Mouse (Mus musculus) heart, adult 2 months (tissue): ENCODE data around the gene L3mbtl1. TPM values are rescaled to one million over a fixed set of nuclear protein-coding genes. Genes with fewer than 3 reads are reported as not detected.

ENCODE experiments used
- DNase-seq, 2 experiments: peaks; one replicate each; pipeline ENCODE4 v3.0.0; 2021
- H3K27ac ChIP-seq: fragments of 200-600 bp; 2 replicates; pipeline ENCODE4 v1.8.1; 2022
- H3K27me3 ChIP-seq: fragments of 200-500 bp; 2 replicates; pipeline ENCODE4 v1.6.1; 2012; ENCODE audit warnings: mild to moderate bottlenecking, low read length, inconsistent platforms, mixed read lengths; ENCODE audit not compliant: control insufficient read depth, insufficient read depth
- H3K36me3 ChIP-seq: fragments of 200-500 bp; 2 replicates; pipeline ENCODE4 v1.6.1; 2012; ENCODE audit warnings: low read length, inconsistent platforms; ENCODE audit not compliant: control insufficient read depth, insufficient read depth
- H3K4me1 ChIP-seq: fragments of 200-500 bp; 2 replicates; pipeline ENCODE4 v1.6.1; 2011; ENCODE audit warnings: low read length; ENCODE audit not compliant: control insufficient read depth, insufficient read depth
- H3K4me3 ChIP-seq: fragments of 200-600 bp; 2 replicates; pipeline ENCODE4 v1.8.1; 2022
- H3K79me2 ChIP-seq: fragments of 200-500 bp; replicated peaks from 2 replicates; pipeline ENCODE4 v1.6.1; 2012; ENCODE audit warnings: mild to moderate bottlenecking, inconsistent platforms, low read length, moderate library complexity, mixed read lengths; ENCODE audit not compliant: control insufficient read depth, insufficient read depth
- H3K9ac ChIP-seq: fragments of 200-500 bp; 2 replicates; pipeline ENCODE4 v1.6.1; 2012; ENCODE audit warnings: low read depth, mild to moderate bottlenecking, control low read depth, inconsistent platforms, low read length, mixed read lengths
- CTCF ChIP-seq: fragments of 200-600 bp; IDR thresholded peaks from 2 replicates; pipeline ENCODE4 v1.8.1; 2022; ENCODE audit warnings: antibody characterized with exemption, mild to moderate bottlenecking, moderate library complexity
- EP300 ChIP-seq: fragments of 200-500 bp; IDR thresholded peaks from 2 replicates; pipeline ENCODE4 v1.6.1; 2011; ENCODE audit warnings: low read depth, low read length, control low read depth; ENCODE audit not compliant: insufficient read depth
- POLR2A ChIP-seq: fragments of 200-500 bp; IDR thresholded peaks from 2 replicates; pipeline ENCODE4 v1.6.1; 2011; ENCODE audit warnings: mild to moderate bottlenecking, low read depth, low read length, control low read depth; ENCODE audit not compliant: insufficient read depth
- WGBS: fragments of 180-500 bp; shearing (Covaris S2); methylation state at CpG from one replicate; pipeline ENCODE4 v1.1.7; 2018; 5-methylcytosine and 5-hydroxymethylcytosine counted together
- intact Hi-C: fragments of 180-260 bp; cut with DNase I; formaldehyde crosslinking; loops from one replicate; pipeline ENCODE4 v1.15.1; 2025
- polyA plus RNA-seq: library from polyadenylated mRNA; depleted of rRNA; stranded (reverse); fragments of >200 nt; gene quantifications from 2 replicates; pipeline ENCODE4 v1.2.3, GENCODE M21; 2012
- total RNA-seq, 2 experiments: library from RNA; stranded (reverse); gene quantifications; 2 replicates each; pipeline ENCODE4 v1.2.3; 2021

L3mbtl1 gene
- total and polyA plus RNA-seq, 3 experiments = 0.10 to 0.65 TPM; not detected in 1

DNA sequence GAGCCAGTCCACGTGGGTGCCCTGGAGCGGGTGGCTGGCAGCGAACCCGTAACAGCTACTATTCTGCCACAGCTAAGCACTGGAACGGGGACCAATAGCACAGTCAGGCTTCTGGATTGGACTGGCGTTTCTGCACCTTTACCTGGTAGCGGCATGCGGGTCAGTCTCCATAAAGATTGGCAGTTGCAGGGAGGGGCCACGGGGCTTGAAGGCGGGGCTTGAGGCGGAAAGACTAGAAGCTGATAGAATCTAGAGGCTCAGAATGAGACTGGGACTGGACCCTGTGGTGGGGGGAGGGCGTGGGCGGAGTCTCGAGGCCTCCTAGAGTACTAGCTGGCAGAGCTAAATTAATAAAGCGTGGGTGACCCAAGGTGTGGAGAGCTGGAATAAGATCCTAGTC is 4.5 kb downstream of the L3mbtl1 start:
- no peaks in the 10 kb centered on the region for H3K4me1 ChIP-seq
- WGBS = 34% methylated on average over 15 of the region's 15 CpGs

GRCm38 (mm10) chr2:162948221-162948620 is 4.9 kb downstream of the L3mbtl1 start:
- H3K9ac ChIP-seq = no peak overlapping the region
- TF ChIP-seq CTCF (no peak), POLR2A (no peak), EP300 (no peak)
- H3K27me3 ChIP-seq = no peaks in the 10 kb centered on the region
- H3K79me2 ChIP-seq = no peaks in the 10 kb centered on the region
- no peaks in the 10 kb centered on the region for H3K4me1 ChIP-seq
- intact Hi-C loops = loop anchor here (10.0 kb wide), 1 partner anchor 257 kb away; the partner anchor contains the start of gene Tox2
- no peak overlapping the region for H3K27ac ChIP-seq
- no peak for DNase-seq
- WGBS = 52% methylated on average over 14 of the region's 14 CpGs
- H3K36me3 ChIP-seq = no peaks in the 10 kb centered on the region
- H3K4me3 ChIP-seq = no peak overlapping the region

More for the DNA sequence above, 4.5 kb downstream of the L3mbtl1 start:
- no peak for DNase-seq
- intact Hi-C loops = loop anchor here (10.0 kb wide), 1 partner anchor 257 kb away; the partner anchor contains the start of gene Tox2
- H3K4me3 ChIP-seq = no peak overlapping the region
- TF ChIP-seq CTCF (no peak), EP300 (no peak), POLR2A (no peak)
- no peak overlapping the region for H3K27ac ChIP-seq
- no peaks in the 10 kb centered on the region for H3K27me3 ChIP-seq
- no peak overlapping the region for H3K9ac ChIP-seq
- no peaks in the 10 kb centered on the region for H3K79me2 ChIP-seq
- H3K36me3 ChIP-seq = no peaks in the 10 kb centered on the region

DNA sequence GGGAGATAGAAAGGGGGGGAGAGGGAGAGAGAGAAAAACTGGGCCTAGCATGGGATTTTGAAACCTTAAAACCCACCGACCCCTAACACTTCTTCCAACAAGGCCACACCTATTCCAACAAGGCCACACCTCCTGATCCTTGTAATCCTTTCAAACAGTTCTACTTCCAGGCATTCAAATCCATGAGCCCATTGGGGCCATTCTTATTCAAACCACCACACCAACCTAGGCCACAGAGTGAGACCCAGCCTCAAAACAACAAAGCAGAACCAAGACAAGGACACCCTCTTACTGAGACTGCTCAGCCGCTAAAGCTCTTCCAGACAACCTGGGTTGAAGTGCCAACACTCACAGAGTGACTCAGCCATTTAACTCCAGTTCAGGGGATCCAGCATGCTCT is 7.5 kb downstream of the L3mbtl1 start:
- Histone ChIP-seq H3K27ac (no peak overlapping the region), H3K4me3 (no peak overlapping the region), H3K9ac (no peak overlapping the region), H3K36me3 (no peaks in the 10 kb centered on the region), H3K27me3 (no peaks in the 10 kb centered on the region), H3K79me2 (no peaks in the 10 kb centered on the region), H3K4me1 (no peaks in the 10 kb centered on the region)
- 93% methylated on average over 2 of the region's 2 CpGs for WGBS
- intact Hi-C loops = no loop called here
- no peak for TF ChIP-seq EP300
- no peak for TF ChIP-seq CTCF
- no peak for TF ChIP-seq POLR2A
- DNase-seq = no peak

GRCm38 (mm10) chr2:162956843-162957242 is 13.6 kb downstream of the L3mbtl1 start:
- DNase-seq = no peak
- Histone ChIP-seq H3K4me3 (no peak overlapping the region), H3K9ac (no peak overlapping the region), H3K4me1 (no peaks in the 10 kb centered on the region), H3K27ac (no peak overlapping the region), H3K36me3 (no peaks in the 10 kb centered on the region), H3K79me2 (no peaks in the 10 kb centered on the region), H3K27me3 (no peaks in the 10 kb centered on the region)
- WGBS = 95% methylated on average over 2 of the region's 2 CpGs
- intact Hi-C loops = no loop called here
- TF ChIP-seq CTCF (peak; percentile 29; the same call in 1 of the 2 replicates), POLR2A (no peak)

- intact Hi-C loops = no loop called here
- WGBS = 66% methylated on average over 9 of the region's 10 CpGs
Measured at GRCm38 (mm10) chr2:162961321-162961720, 18.0 kb downstream of the L3mbtl1 start.

GRCm38 (mm10) chr2:162966734-162967133 is 23.5 kb downstream of the L3mbtl1 start:
- no peaks in the 10 kb centered on the region for H3K36me3 ChIP-seq
- intact Hi-C loops = no loop called here
- H3K9ac ChIP-seq = no peak overlapping the region
- no peaks in the 10 kb centered on the region for H3K4me1 ChIP-seq
- DNase-seq = no peak
- no peaks in the 10 kb centered on the region for H3K27me3 ChIP-seq
- WGBS = 85% methylated on average over 2 of the region's 2 CpGs
- no peak overlapping the region for H3K27ac ChIP-seq
- TF ChIP-seq CTCF (no peak), EP300 (no peak), POLR2A (no peak)
- H3K4me3 ChIP-seq = no peak overlapping the region
- H3K79me2 ChIP-seq = no peaks in the 10 kb centered on the region

More at GRCm38 (mm10) chr2:162961321-162961720, 18.0 kb downstream of the L3mbtl1 start:
- Histone ChIP-seq H3K36me3 (no peaks in the 10 kb centered on the region), H3K27ac (no peak overlapping the region), H3K4me1 (no peaks in the 10 kb centered on the region), H3K4me3 (no peak overlapping the region), H3K79me2 (no peaks in the 10 kb centered on the region), H3K27me3 (no peaks in the 10 kb centered on the region), H3K9ac (no peak overlapping the region)
- no peak for DNase-seq
- TF ChIP-seq CTCF (no peak), EP300 (no peak), POLR2A (no peak)

DNA sequence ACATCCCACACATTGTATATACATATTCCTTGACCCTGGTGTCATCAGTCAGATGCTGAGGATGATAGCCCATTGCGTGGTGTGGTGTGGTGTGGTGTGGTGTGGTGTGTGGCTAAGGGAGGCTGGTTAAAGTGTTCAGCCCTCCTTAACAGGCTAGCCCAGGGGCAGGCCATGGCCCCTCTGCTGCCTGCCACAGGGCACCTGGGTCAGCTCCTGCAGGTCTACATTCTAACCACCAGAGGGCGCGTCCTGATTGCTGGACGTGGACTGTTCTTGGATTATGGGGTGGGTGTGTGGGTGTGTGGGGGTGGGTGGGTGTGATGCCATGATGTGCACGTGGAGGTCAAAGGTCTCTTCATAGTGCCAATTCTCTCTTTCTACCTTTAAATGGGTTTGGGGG is 25.1 kb downstream of the L3mbtl1 start:
- Histone ChIP-seq H3K36me3 (no peaks in the 10 kb centered on the region), H3K4me3 (no peak overlapping the region), H3K27ac (no peak overlapping the region), H3K79me2 (no peaks in the 10 kb centered on the region), H3K27me3 (no peaks in the 10 kb centered on the region), H3K4me1 (no peaks in the 10 kb centered on the region), H3K9ac (no peak overlapping the region)
- intact Hi-C loops = loop anchor here (2.0 kb wide), 2 partner anchors 30 to 46 kb away; no protein-coding TSS in a partner anchor
- peak; percentile 27 to 54 for DNase-seq
- WGBS = 3% methylated on average over 5 of the region's 5 CpGs
- TF ChIP-seq EP300 = no peak
- TF ChIP-seq CTCF = peak; percentile 73
